Mouse (Mus musculus): ENCODE measurements around the gene Krtap11-1. TPM values are rescaled to one million over a fixed set of nuclear protein-coding genes. Genes with fewer than 3 reads are reported as not detected.

The Krtap11-1 gene
- not detected for total RNA-seq (2021)
- long read RNA-seq, experiment 1: 0 reads
- long read RNA-seq, experiment 2: 0 reads

GRCm38 (mm10) chr16:89571083-89571482 is at the start of gene Krtap11-1:
Gene Krtap11-1, minus strand, starts transcription at chr16:89571183.
- intact Hi-C loops (cut with DNase I): no loop called here
- no peak for DNase-seq (ENCODE audit: low spot score in 2 of 2)

GRCm38 (mm10) chr16:89618190-89618589 is 47.2 kb upstream of the Krtap11-1 start:
- intact Hi-C loops (cut with DNase I): no loop called here
- DNase-seq (ENCODE audit: low spot score in 2 of 2): no peak

- intact Hi-C loops (cut with DNase I): no loop called here
Measured at GRCm38 (mm10) chr16:89617251-89617650, 46.3 kb upstream of the Krtap11-1 start.

GRCm38 (mm10) chr16:89613726-89614125 is 42.7 kb upstream of the Krtap11-1 start:
- intact Hi-C loops (cut with DNase I): no loop called here
- peak in 1 of 2 experiments; percentile 10 for DNase-seq (ENCODE audit: low spot score in 2 of 2)

More at GRCm38 (mm10) chr16:89617251-89617650, 46.3 kb upstream of the Krtap11-1 start:
- DNase-seq (ENCODE audit: low spot score in 2 of 2): no peak

- intact Hi-C loops (cut with DNase I): no loop called here
- no peak for DNase-seq (ENCODE audit: low spot score in 2 of 2)
Measured at GRCm38 (mm10) chr16:89608791-89609185, 37.8 kb upstream of the Krtap11-1 start.

GRCm38 (mm10) chr16:89608161-89608790 is 37.3 kb upstream of the Krtap11-1 start:
- DNase-seq (ENCODE audit: low spot score in 2 of 2): peak in 1 of 2 experiments; percentile 36
- intact Hi-C loops (cut with DNase I): no loop called here

- intact Hi-C loops (cut with DNase I): no loop called here
Measured at GRCm38 (mm10) chr16:89606951-89607350, 36.0 kb upstream of the Krtap11-1 start.

GRCm38 (mm10) chr16:89587209-89587608 is 16.2 kb upstream of the Krtap11-1 start:
- intact Hi-C loops (cut with DNase I): no loop called here
- peak in 1 of 2 experiments; percentile 39 for DNase-seq (ENCODE audit: low spot score in 2 of 2)

More at GRCm38 (mm10) chr16:89606951-89607350, 36.0 kb upstream of the Krtap11-1 start:
- DNase-seq (ENCODE audit: low spot score in 2 of 2): no peak

GRCm38 (mm10) chr16:89585604-89586508 is 14.9 kb upstream of the Krtap11-1 start:
- DNase-seq (ENCODE audit: low spot score in 2 of 2): no peak
- intact Hi-C loops (cut with DNase I): no loop called here

- no peak for DNase-seq (ENCODE audit: low spot score in 2 of 2)
- intact Hi-C loops (cut with DNase I): no loop called here
Measured at GRCm38 (mm10) chr16:89581658-89582057, 10.7 kb upstream of the Krtap11-1 start.

GRCm38 (mm10) chr16:89570516-89570915 is 467 bp downstream of the Krtap11-1 start:
- intact Hi-C loops (cut with DNase I): no loop called here
- DNase-seq (ENCODE audit: low spot score in 2 of 2): peak; percentile 36 to 68

GRCm38 (mm10) chr16:89569136-89569535 is 1.8 kb downstream of the Krtap11-1 start:
- intact Hi-C loops (cut with DNase I): no loop called here
- peak in 1 of 2 experiments; percentile 11 for DNase-seq (ENCODE audit: low spot score in 2 of 2)

- no peak for DNase-seq (ENCODE audit: low spot score in 2 of 2)
- intact Hi-C loops (cut with DNase I): no loop called here
Measured at GRCm38 (mm10) chr16:89568141-89568540, 2.8 kb downstream of the Krtap11-1 start.

- DNase-seq (ENCODE audit: low spot score in 2 of 2): peak in 1 of 2 experiments; percentile 58
- intact Hi-C loops (cut with DNase I): no loop called here
Measured at GRCm38 (mm10) chr16:89550298-89550697, 20.7 kb downstream of the Krtap11-1 start.

GRCm38 (mm10) chr16:89538031-89538484 is 32.9 kb downstream of the Krtap11-1 start:
- intact Hi-C loops (cut with DNase I): no loop called here
- no peak for DNase-seq (ENCODE audit: low spot score in 2 of 2)

- DNase-seq (ENCODE audit: low spot score in 2 of 2): no peak
- intact Hi-C loops (cut with DNase I): no loop called here
Measured at GRCm38 (mm10) chr16:89537349-89537748, 33.6 kb downstream of the Krtap11-1 start.

- intact Hi-C loops (cut with DNase I): loop anchor here (5.0 kb wide), 1 partner anchor 237 kb away; no protein-coding TSS in a partner anchor
- peak in 1 of 2 experiments; percentile 20 for DNase-seq (ENCODE audit: low spot score in 2 of 2)
Measured at GRCm38 (mm10) chr16:89530547-89530946, 40.4 kb downstream of the Krtap11-1 start.

GRCm38 (mm10) chr16:89529846-89530245 is 41.1 kb downstream of the Krtap11-1 start:
- intact Hi-C loops (cut with DNase I): loop anchor here (5.0 kb wide), 1 partner anchor 237 kb away; no protein-coding TSS in a partner anchor
- DNase-seq (ENCODE audit: low spot score in 2 of 2): no peak

- intact Hi-C loops (cut with DNase I): no loop called here
- peak in 1 of 2 experiments; percentile 20 for DNase-seq (ENCODE audit: low spot score in 2 of 2)
Measured at GRCm38 (mm10) chr16:89528380-89528779, 42.6 kb downstream of the Krtap11-1 start.

- no peak for DNase-seq (ENCODE audit: low spot score in 2 of 2)
- intact Hi-C loops (cut with DNase I): no loop called here
Measured at GRCm38 (mm10) chr16:89520996-89521395, 50.0 kb downstream of the Krtap11-1 start.
